Mouse (Mus musculus): ENCODE results near the gene Kctd2.
"Not testable (repeated sequence)": the region's sequence is repeated elsewhere in the genome, so short reads cannot be mapped to it uniquely, and the experiment has no call there.

Kctd2 gene

DNA sequence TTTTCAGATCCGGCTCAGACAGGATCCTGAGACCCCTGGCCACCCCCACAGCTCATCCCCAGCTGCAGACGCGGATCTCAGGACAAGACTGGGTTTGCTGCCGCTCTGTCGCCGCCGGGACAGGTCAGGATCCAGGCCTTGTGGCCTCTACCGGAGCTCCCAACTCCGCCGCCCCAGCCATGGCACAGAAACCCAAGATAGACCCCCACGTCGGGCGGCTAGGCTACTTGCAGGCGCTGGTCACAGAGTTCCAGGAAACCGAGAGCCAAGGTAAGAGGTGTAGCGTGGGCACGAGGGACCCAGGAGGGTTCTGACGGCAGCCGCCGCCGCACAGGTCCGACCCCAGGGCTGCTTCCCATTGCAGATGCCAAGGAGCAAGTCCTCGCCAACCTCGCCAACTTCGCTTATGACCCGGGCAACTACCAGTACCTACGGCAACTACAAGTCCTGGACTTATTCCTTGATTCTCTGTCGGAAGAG is 55.9 kb downstream of the Kctd2 start:
- DNase-seq, result no peak

- DNase-seq, result not testable (repeated sequence)
Observed at GRCm38 (mm10) chr11:115476630-115477029, 56.7 kb downstream of the Kctd2 start.

DNA sequence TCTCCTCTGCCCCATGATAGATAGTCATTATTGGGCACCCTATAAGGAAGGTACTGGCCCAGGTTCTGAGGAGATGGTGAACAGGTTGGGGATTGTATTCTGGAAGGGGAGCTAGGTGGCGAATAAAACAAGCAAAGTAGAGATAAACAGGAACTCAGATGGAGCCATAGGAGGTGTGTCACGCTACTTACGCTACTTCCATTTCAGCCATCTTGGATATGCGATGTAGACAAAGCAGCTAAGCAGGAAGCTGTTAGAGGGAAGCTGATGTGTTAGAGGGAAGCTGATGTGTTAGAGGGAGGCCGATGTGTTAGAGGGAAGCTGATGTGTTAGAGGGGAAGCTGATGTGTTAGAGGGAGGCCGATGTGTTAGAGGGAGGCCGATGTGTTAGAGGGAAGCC is 57.5 kb downstream of the Kctd2 start:
- DNase-seq, result not testable (repeated sequence)

DNA sequence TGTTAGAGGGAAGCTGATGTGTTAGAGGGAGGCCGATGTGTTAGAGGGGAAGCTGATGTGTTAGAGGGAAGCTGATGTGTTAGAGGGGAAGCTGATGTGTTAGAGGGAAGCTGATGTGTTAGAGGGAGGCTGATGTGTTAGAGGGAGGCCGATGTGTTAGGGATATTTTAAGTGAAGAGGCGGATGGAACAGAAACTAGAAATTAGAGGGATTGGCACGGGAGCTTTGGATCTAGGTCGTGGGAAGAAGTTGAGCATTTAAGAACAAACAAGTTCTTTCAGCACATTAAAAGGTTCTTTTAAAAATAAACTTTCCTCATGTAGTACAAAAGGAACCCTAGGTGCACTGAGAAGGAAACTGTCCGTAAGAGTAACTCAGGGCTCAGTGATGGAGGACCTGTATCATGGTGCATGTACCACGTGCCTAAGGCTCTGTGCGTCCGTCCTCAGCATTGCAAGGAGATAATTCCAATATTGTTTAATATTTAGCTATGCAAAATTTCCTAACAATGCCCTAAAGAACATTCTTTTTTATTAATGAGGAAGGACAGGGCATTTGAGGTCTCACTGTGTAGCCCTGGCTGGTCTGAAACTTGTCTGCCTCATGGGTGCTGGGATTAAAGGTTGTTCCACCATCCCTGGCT is 58.5 kb downstream of the Kctd2 start:
- no peak for DNase-seq
